Mouse (Mus musculus): ENCODE measurements around the gene Serpine1. TPM values are rescaled to one million over a fixed set of nuclear protein-coding genes. Genes with fewer than 3 reads are reported as not detected.

The Serpine1 gene
- total RNA-seq, 2 experiments from 2014 or later, result 0.37 to 0.56 TPM

DNA sequence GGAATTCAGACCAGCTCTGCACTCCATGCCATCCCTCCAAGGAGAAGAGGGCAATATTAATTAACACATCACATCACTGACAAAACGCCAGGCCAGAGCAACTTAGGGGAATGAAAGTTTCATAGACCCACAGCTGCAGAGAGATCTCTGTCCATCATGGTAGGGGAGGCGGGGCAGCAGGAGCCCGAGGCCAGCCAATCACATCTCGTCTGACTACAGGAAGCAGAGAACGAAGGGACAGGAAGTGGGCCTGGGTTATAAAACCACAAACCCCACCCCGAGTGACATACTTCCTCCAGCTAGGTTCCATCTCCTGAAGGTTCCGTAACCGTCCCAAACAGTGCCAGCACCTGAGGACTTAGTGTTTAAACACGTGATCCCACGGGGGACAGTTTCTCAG lies 23.1 kb upstream of the Serpine1 start:
- DNase-seq, result no peak

DNA sequence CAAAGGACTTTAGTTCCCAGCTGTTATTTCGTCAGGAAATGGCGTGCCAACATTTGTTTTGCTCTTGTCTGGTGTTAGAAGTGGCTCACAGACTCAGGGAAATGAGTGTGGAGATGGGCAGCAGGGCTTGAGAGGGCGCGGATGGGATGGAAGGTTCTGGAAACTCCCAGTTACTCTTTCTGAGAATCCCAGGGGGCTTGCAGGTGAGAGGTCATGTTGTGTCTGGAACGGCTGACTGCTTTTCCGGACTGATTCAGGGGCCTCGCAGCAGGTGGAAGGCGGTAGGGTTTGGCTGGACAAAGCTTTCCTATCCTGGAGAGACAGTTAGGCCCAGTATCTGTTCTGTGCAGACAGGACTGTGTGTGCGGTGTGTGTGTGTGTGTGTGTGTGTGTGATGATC lies 21.7 kb upstream of the Serpine1 start:
- no peak for DNase-seq

DNA sequence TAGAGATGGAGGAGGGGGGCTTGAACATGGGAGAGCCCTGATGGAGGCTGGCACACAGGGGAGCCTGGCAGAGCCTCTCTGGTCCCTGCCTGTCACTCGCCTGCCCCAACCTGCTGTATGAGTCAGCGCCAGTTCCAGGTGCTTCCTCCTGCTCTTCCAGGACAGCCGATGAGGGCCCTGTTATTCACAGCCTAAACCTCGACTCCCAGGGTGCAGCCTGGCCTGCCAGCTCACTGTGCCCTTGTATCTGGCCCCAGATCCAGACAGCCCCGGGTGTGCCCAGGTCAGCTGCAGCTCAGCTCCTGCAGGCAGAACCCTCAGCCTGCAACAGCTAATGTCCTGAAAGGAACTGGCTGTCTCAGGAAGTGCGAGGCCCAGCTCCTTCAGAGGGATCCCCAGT lies 19.5 kb upstream of the Serpine1 start:
- DNase-seq, result no peak

DNA sequence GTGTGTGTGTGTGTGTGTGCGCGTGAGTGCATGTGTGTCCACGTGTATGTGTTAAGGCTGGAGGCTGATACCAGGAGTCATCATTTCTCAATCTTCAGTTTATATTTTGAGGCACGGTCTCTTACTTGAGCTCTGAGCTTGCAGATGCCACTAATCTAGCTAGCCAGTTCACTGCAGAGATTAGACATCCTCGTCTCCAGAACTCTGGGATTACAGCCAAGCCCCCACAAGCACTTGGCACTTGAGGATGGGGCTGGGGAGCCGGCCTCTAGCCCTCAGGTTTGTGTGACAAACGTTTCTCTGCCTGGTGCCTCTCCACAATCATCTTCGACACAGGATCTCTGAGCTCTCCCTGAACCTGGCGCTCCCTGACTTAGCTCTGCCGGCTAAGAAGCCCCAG lies 18.8 kb upstream of the Serpine1 start:
- no peak for DNase-seq

DNA sequence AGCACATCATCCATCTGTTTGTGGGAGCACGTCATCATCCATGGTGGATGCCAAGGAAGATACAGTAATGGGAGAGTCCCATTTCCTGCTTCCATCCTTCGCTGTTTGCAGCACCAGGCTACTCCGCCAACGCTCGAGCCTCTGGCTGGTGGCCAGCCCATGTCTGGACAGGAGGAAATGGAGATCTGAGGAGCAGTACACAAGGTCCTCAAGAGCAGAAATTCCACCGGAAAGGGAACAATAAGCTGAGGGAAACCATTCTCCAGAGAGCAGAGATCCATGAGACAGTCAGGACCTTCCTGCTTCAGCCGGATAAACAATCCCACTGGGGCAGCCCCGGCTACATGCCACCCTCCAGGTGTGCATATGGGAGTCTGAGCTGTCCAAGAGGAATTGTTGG lies 15.3 kb upstream of the Serpine1 start:
- no peak for DNase-seq

DNA sequence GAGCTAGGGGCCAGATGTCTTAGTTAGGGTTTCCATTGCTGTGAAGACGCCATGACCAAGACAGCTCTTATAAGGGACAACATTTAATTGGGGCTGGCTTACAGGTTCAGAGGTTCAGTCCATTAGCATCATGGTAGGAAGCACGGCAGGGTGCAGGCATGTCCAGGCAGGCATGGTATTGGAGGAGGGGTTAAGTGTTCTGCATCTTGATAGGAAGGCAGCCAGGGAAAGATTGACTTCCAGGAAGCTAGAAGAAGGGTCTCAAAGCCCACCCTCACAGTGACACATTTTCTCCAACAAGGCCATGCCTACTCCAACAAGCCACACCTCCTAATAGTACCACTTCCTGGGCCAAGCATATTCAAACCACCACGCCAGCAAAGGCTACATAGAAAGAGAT lies 13.7 kb upstream of the Serpine1 start:
- DNase-seq, result no peak

DNA sequence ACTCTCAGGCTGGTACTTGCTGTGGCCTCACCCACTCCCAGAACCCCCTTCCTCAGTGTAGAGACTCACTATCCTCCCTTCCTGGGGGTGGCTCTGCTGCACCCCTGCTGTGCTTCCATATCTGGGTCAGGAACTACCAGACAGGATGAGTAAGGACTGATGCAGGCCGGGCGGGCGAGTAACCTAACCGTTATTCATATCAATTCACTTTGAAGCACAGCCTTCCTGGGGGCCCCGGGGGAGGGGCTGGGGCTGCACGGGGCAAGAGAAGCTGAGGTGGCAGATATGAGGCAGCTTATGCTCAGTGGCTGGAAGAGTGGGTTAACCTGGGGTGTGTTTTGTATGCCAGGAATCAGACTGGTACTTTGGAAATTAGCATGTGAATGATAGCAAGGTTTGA lies 13.0 kb upstream of the Serpine1 start:
- DNase-seq, result no peak

DNA sequence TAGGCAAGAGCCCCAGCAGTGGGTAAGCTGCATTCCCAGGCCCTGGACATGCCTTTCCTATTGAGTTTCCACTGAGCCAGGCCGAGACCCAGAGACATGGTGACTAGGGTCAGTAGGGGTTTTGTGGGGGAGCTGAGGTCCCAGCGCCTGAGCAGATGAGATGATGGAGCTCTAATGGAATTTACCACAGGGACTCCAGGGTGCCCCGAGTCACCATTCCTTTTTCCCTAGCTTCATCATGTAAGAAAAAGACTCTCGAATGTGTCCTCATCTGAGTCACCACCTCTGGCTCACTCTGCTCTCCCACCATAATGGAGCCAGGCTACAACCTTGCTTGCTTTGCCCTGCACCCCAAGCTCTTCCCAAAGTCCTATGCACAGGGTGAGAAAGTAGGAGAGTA lies 11.0 kb upstream of the Serpine1 start:
- DNase-seq, result no peak

DNA sequence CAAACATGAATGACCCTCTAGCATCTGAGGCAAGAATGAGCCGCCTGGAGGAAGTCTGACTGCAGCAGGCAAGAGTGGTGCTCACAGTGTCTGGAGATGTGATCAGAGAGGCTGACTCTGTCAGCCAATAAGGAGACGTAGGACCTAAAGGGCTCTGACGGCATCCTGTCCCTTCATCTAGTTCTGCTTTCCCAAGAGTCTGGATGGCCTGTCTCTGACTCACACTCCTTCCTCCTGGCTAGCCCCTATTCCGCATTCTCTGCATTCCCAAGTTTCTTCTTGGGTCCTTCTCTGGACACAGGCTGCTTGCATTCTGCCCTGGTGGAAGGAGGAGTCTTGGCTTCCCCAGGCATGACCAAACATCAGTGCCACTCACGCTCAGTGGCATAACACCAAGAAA lies 7.8 kb upstream of the Serpine1 start:
- no peak for DNase-seq

DNA sequence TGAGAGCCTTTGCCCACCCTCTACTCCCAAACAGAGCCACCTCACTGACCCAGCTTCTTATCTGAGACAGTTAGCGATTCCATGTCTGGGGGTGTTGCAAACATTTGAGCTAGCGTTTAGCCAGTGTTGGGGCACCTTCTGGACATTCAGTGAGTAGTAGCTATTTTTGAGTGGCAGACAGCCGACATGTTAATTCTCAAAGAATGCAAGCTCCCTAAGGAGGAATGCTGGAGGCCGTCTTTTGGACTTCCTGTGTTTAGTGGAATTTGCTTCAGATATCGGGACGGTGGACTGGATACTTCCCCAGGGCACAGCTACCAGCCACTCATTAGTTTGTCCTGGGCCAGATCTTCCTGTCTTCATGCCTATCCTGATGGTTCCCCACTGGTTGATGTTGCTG lies 6.5 kb upstream of the Serpine1 start:
- DNase-seq, result no peak

DNA sequence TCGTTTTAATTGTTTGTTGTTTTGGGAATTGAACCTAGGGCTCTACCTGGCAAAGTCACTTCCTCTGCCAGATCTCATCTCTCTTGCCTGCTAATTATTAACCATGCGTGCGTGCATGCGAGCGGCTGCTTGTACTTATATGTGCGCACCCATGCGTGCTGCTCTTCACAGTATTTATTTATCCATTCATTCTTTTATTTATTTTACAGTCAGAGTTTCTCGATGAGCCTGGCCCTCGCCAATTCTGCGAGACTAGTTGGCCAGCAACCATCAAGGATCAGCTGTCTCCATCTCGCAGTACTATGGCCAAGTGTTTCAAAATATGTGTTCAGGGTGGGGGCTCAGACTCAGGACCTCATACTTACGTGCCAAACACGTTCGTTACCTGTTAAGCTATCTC lies 6.0 kb upstream of the Serpine1 start:
- no peak for DNase-seq

DNA sequence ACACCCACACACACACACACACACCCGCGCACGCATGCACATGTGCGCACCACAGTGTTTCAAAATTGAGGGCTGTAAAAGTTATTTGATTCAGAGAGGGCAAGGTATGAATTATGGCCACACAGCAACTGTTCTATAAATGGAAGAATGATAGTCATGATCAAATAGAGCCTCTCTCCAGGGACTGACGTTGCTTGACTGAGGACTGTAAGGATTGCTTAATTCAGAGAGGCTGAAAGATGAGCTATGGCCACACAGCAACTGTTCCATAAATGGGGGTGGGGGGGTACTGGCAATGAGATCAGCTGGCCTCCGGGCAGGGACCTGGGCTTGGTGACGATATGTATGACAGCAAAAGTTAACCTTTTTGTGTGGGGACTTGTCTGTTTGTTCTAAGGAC lies 5.1 kb upstream of the Serpine1 start:
- DNase-seq, result no peak

DNA sequence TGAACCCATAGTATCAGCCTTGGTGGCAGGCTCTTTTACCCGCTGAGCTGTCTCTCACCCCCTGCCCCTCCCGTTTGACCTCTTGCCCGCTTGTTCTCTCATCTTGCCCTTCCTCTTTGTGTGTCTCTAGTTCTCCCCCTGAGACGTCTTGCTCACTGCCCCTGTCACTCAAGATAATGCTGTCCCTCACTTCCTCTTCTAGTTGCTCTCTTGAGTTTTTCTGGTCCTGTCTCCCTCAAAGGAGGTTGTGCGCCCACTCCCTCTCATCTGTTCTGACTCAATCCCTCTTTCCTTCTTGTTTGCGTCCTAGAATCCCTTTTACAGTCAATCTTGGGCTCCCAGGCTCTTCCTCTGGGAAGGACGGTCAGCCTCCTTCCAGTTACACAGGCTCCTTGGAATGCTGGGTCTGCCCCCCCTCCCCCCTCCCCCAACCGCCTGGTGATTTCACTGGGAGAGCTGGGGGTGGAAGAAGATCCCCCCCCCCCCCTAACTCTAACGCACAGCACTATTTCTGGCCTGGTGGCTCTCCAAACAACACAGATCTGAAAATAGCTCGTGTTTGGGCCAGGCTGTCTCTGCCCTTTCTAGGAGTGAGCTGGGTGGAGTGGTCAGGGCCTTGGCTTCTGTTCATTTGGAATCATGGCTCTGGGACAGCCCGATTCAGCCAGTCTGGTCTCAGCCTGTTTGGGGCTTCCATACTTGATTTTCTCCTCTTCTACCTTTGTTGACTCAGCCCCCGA lies 4.3 kb upstream of the Serpine1 start:
- no peak for DNase-seq

DNA sequence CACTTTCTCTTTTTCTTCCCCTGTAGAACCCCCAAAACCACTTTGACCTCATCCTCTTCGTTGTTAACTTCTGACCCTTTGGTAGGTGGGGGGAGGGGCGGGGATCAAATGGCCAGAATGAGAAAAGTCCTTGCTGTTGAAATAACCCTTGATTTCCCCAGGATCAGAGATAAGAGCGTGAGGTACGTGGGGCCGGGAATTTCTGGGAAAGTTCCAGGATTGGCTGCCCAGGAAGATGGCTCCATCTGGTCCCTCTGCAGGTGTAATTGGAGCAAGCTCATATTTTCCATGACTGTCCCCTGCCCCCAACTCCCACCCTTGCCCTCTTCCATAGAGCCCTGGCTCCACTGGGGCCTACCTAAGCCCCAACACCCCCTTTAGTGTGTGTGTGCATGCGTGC lies 3.7 kb upstream of the Serpine1 start:
- no peak for DNase-seq

DNA sequence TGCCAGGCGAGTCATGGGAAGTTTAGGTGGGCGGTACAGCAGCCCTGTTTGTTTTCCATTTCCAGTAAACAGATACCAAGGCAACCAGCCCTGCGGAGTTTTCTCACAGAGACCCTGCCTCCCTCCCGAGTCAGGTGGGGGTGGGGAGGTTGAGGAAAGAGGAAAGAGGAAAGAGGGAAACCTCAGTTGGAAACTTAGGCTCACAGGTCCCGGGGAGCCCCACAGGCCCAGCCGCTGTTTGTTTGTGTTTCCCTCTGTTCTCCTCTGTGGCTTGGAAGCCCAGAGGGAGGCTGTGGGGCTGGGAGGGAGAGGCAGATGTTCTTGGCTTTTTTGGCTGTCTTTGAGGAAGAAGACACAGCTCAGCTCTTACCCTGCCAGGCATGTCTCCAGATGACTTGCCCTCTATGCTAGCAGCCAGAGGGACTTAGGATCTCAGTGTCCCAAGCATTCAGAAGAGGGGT lies 2.2 kb upstream of the Serpine1 start:
- no peak for DNase-seq

DNA sequence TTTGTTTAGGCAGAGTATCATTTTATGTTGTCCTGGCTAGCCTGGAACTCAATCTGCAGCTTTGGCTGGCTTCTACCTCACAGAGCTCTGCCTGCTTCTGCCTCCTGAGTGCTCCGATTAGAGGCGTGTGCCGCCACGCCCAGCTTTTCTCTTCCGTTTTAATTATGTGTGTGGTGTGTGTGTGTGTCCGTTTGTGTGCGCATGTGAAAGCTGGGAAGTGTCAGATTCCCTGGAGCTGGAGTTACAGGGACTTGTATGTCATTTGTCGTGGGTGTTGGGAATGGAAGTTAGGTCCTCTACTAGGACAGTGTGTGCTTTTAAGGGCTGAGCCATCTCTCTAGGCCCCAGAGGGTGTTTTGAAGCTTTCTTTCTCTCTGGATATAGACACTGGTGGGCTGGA lies 1.1 kb upstream of the Serpine1 start:
- DNase-seq, result no peak

DNA sequence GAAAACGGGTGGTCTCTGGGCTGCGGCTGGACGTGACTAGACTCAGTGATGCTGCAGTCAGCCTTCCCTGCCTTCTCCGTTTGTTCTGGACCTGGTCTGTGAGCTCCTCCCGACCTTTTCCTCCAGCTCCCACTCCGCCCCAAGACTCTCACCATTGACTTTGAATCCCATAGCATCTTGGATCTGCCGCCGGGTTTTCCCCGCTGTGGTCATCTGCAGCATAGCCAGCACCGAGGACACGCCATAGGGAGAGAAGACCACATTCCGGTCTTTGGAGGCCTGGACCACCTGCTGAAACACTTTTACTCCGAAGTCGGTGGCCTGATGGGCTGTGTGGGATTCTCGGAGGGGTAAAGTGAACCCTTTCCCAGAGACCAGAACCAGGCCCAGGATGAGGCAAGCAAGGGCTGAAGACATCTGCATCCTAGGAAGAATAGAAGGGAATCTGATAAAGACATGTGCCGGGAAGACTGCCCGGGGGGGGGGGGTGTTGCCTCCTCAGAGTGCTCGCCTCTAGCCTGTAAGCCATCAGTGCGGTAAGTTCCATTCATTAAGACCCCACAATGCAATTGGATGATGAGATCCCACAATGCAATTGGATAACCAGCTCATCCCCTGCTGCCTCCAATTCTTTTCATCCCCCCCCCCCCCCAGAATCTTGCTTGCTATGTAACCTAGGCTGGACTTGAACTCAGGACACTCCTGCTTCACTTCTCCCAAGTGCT lies 1.0 kb downstream of the Serpine1 start:
- no peak for DNase-seq

DNA sequence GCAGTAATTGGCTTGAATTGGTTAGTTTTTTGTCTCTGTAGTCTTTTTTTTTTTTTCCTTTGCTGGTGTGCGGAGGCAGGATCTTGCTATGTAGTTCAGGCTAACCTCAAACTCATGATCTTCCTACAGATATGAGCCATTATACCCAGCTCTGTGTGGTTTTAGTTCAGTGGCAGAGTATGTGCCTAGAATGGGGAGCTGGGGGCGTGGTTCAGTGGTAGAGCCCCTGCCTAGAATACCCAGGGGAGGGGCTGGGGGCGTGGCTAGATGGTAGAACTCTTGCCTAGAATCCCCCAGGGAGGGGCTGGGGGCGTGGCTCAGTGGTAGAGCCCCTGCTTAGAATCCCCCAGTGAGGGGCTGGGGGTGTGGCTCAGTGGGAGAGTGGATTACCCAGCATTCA lies 3.4 kb downstream of the Serpine1 start:
- no peak for DNase-seq

DNA sequence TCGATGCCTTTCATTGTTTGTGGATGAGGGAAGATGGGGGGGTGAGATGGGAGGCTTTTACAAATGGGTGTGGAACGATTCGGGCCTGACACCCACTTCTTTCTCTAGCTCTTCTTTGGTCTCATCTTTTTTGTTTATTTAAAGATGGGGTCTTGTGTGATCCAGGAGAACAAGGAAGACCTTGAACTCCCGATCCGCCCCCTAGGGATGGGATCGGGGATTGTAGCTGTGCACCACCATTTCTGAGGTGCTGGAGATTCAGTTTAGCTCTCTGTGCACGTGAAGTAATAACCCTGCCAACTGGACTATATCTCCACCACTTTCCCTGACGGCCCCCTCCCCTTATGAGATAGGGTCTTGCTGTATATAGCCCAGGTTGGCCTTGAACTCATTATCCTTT lies 6.1 kb downstream of the Serpine1 start:
- DNase-seq, result no peak

DNA sequence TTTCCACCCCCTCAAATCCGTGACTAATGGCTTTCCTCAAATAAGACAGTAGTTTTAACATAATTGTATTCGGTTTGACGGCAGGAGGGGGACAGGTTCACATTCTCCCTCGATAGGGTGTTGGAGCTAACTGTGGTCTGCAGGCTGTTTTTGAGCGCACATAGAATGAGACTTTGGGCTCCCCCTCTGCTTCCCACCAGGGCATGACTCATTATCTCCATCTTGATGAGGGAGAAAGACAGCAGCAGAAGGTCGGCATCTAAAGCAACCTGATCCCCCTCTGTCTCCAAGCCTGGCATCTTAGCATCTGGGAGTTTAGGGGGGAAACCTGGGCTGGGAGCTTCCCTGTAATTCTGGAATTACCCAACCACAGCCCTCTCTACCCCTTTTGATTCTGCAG lies 6.6 kb downstream of the Serpine1 start:
- DNase-seq, result no peak

DNA sequence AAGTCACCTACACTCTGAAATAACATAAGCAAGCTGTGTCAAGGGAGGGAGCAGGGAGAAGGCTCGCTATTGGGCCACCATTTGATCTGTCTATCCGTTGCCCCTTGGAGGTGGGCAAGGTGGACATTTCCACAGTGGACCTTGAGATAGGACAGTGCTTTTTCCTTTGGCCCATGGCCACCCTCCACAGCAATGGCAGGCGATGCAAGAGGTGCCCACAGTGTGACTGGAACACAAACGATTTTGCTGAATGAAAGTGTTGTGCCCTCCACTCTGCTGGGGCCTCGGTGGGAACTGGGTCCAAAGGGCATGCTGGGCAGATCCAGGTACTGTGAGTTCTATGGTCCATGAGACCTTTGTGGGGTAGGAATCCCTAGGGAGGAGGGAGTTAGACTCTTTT lies 9.5 kb downstream of the Serpine1 start:
- DNase-seq, result no peak

DNA sequence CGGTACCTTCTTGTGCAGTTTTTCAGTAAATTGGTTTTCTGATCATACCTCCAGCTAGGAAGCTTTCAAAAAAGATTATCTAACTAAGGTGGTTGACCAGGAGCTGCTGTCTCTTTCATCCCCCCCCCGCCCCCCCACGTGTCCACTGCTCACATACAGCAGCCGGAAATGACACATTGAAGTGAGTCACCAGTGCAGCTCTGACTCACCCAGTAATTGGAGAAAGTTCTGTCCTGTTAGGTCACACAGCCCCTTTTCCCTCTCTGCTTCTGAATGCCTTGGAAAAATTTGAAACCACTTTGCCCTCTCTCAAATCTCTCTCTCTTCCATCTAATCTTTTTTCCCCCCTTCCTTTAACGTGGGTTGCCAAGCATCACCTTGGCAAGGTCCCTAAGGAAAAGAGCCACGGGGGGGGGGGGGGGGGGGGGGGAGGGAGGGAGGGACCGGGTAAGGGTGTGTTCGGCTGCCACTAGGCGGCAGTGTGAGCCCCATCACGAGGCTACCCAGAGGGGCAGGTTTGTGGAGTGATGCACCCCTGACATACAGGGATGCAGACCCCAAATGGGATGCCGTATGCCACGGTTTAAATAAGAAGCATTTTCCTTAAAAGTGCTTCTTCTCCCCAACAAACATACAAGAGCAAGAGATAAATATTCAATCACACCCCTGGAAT lies 10.1 kb downstream of the Serpine1 start:
- no peak for DNase-seq

DNA sequence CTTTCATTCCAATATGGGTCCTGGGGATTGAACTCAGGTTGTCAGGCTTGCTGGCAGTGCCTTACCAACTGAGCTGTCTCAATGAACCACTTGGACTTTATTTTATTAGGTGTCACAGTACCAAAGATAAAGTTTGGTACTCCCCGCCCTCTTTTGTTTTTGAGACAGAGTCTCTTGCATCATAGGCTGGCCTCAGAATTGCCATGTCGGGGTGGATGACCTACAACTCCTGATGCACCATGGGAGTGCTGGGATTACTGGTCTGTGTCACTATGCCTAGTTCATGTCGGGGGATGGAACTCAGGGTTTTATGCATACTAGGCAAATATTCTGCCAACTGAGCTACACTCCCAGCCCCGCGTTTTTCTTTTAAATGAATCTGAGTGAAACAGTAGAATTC lies 17.2 kb downstream of the Serpine1 start:
- DNase-seq, result no peak

DNA sequence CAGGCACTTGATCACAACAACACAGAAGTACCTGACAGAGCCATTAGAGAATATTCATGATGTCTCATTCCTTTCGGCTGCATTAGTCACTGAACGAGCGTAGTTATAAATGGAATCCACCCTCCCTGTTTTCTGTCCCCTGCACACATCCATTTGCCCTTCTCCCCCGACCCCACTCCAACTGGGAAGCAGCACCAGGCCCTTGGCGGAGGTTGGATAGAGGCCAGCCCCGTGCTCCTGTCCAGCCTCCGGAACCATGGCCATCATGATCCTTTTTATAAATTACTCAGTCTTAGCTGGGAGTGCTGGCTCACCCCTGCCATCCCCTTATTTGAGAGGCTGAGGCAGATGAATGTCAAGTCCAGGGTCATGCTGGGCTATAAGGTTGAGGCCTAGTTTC lies 17.8 kb downstream of the Serpine1 start:
- no peak for DNase-seq

Measured in layer of hippocampus, postnatal 36 days (tissue).